Mouse (Mus musculus) liver, postnatal 0 days (tissue): Measurements from ENCODE around the gene Tradd.

ENCODE experiments used
- CTCF ChIP-seq: sonication (generic); IDR thresholded peaks from 2 replicates; pipeline ENCODE4 v1.5.1; 2016; ENCODE audit warnings: antibody characterized with exemption, low read depth
- EP300 ChIP-seq: IDR thresholded peaks from 2 replicates; pipeline ENCODE4 v1.6.1; 2016; ENCODE audit warnings: antibody characterized with exemption, low read depth, mild to moderate bottlenecking

DNA sequence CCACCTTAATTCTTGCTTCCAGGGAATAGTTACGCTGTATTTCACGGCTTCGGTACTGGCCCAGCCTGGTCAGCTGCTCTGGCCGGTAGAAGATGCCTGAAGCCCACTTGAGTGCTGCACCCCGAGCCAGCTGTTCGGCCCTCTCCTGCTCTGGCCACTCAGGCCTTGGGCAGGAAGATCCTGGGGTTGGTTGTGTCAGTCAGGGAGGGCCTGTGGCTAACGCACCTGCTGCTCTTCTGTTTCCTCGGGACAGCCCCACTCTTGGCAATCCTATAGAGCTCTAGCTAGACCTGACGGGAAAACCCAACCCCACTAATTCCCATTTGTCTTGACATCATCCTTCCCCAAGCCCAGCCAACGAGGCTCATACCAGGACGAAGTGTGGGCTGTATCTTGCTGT lies 30.8 kb upstream of the Tradd start:
- TF ChIP-seq CTCF (no peak), EP300 (no peak)
